Mouse (Mus musculus) spleen, adult 2 months (tissue): Measurements from ENCODE around the gene Olfr311. TPM values are rescaled to one million over a fixed set of nuclear protein-coding genes. Genes with fewer than 3 reads are reported as not detected.
"Not testable (repeated sequence)": the region's sequence is repeated elsewhere in the genome, so short reads cannot be mapped to it uniquely, and the experiment has no call there.

ENCODE experiments used
- DNase-seq, 2 experiments: peaks; one replicate each; pipeline versions ENCODE4 v3.0.0 to v3.0.0-alpha.2; 2012 to 2021; ENCODE audit warnings: low spot score in 2 of 2, low read depth in 1 of 2
- H3K27ac ChIP-seq: fragments of 200-500 bp; 2 replicates; pipeline ENCODE4 v1.5.1; 2012; ENCODE audit warnings: low read length, inconsistent platforms; ENCODE audit not compliant: insufficient read depth
- H3K27me3 ChIP-seq: fragments of 200-500 bp; 2 replicates; pipeline ENCODE4 v1.6.1; 2012; ENCODE audit warnings: mild to moderate bottlenecking, moderate library complexity, low read length, inconsistent platforms; ENCODE audit not compliant: control insufficient read depth, insufficient read depth
- H3K36me3 ChIP-seq: fragments of 200-500 bp; 2 replicates; pipeline ENCODE4 v1.6.1; 2012; ENCODE audit warnings: mild to moderate bottlenecking, low read length, inconsistent platforms; ENCODE audit not compliant: control insufficient read depth, insufficient read depth
- H3K4me1 ChIP-seq: fragments of 200-500 bp; 2 replicates; pipeline ENCODE4 v1.6.1; 2011; ENCODE audit warnings: inconsistent platforms; ENCODE audit not compliant: control insufficient read depth, insufficient read depth, insufficient read length
- H3K4me3 ChIP-seq: fragments of 200-500 bp; 2 replicates; pipeline ENCODE4 v1.5.1; 2011; ENCODE audit warnings: mild to moderate bottlenecking, inconsistent platforms; ENCODE audit not compliant: insufficient read depth, insufficient read length; ENCODE audit errors: extremely low read depth
- CTCF ChIP-seq: fragments of 200-500 bp; IDR thresholded peaks from 2 replicates; pipeline ENCODE4 v1.5.1; 2011; ENCODE audit warnings: mild to moderate bottlenecking, inconsistent platforms; ENCODE audit not compliant: insufficient read depth, insufficient read length, insufficient replicate concordance; ENCODE audit errors: extremely low read depth
- POLR2A ChIP-seq: fragments of 200-500 bp; IDR thresholded peaks from 2 replicates; pipeline ENCODE4 v1.6.1; 2011; ENCODE audit warnings: low read depth, low read length, inconsistent platforms
- WGBS: fragments of 180-500 bp; shearing (Covaris S2); methylation state at CpG from one replicate; pipeline ENCODE4 v1.1.7; 2018; 5-methylcytosine and 5-hydroxymethylcytosine counted together
- polyA plus RNA-seq: library from polyadenylated mRNA; depleted of rRNA; stranded (reverse); fragments of >200 nt; gene quantifications from 2 replicates; pipeline ENCODE4 v1.2.3, GENCODE M21; 2012

Gene Olfr311
- polyA plus RNA-seq, 1 experiment: not detected

- TF ChIP-seq CTCF: no peak
- TF ChIP-seq POLR2A: no peak
- Histone ChIP-seq H3K27me3 (no peaks in the 10 kb centered on the region), H3K27ac (no peak overlapping the region), H3K4me3 (no peak overlapping the region), H3K4me1 (no peaks in the 10 kb centered on the region), H3K36me3 (no peaks in the 10 kb centered on the region)
- no peak for DNase-seq
- 30% methylated on average over 3 of the region's 3 CpGs for WGBS
Observed at GRCm38 (mm10) chr11:58829764-58830163, 9.3 kb upstream of the Olfr311 start.

GRCm38 (mm10) chr11:58832541-58832940, 6.5 kb upstream of the Olfr311 start:
- H3K27me3 ChIP-seq, H3K27ac ChIP-seq, H3K4me1 ChIP-seq, H3K4me3 ChIP-seq, H3K36me3 ChIP-seq, DNase-seq: not testable (repeated sequence)
- whole genome bisulfite sequencing: 62% methylated on average over 3 of the region's 3 CpGs

GRCm38 (mm10) chr11:58846919-58847461, 7.9 kb downstream of the Olfr311 start, which contains the start of gene Gm12258:
Gene Gm12258, plus strand, starts transcription at chr11:58847158.
- Histone ChIP-seq H3K36me3 (peaks cover 4% of the 10 kb centered on the region; the same call in 1 of the 2 replicates), H3K4me1 (no peaks in the 10 kb centered on the region; the same call in none of the 2 replicates), H3K4me3 (peak within 1 kb of the TSS; percentile 72), H3K27me3 (no peaks in the 10 kb centered on the region), H3K27ac (peak within 1 kb of the TSS; percentile 46; the same call in 1 of the 2 replicates)
- under 1% methylated on average over 24 of the region's 24 CpGs for whole genome bisulfite sequencing
- DNase-seq: peak; percentile 77 to 99
- TF ChIP-seq CTCF (no peak), POLR2A (peak; percentile 13; the same call in 1 of the 2 replicates)

GRCm38 (mm10) chr11:58847636-58848035, 8.6 kb downstream of the Olfr311 start:
- Histone ChIP-seq H3K4me3 (peak overlapping the region; percentile 72), H3K27ac (no peak overlapping the region), H3K36me3 (peaks cover 6% of the 10 kb centered on the region; the same call in 1 of the 2 replicates), H3K4me1 (no peaks in the 10 kb centered on the region; the same call in none of the 2 replicates), H3K27me3 (no peaks in the 10 kb centered on the region)
- TF ChIP-seq POLR2A (no peak), CTCF (no peak)
- DNase-seq: no peak
- 5% methylated on average over 9 of the region's 9 CpGs for WGBS

- WGBS: 87% methylated on average over 2 of the region's 2 CpGs
- TF ChIP-seq POLR2A (no peak), CTCF (no peak)
Observed at GRCm38 (mm10) chr11:58849731-58850130, 10.7 kb downstream of the Olfr311 start.

GRCm38 (mm10) chr11:58860744-58861143, 21.7 kb downstream of the Olfr311 start:
- H3K36me3 ChIP-seq: peaks cover 33% of the 10 kb centered on the region
- no peak for DNase-seq
- no peaks in the 10 kb centered on the region for H3K27me3 ChIP-seq
- H3K27ac ChIP-seq: no peak overlapping the region
- H3K4me3 ChIP-seq: no peak overlapping the region
- H3K4me1 ChIP-seq: no peaks in the 10 kb centered on the region
- WGBS: 94% methylated on average over 8 of the region's 8 CpGs
- TF ChIP-seq POLR2A (no peak), CTCF (no peak)

More at GRCm38 (mm10) chr11:58849731-58850130, 10.7 kb downstream of the Olfr311 start:
- no peak overlapping the region for H3K4me3 ChIP-seq
- H3K4me1 ChIP-seq: no peaks in the 10 kb centered on the region; the same call in none of the 2 replicates
- H3K27ac ChIP-seq: no peak overlapping the region
- H3K27me3 ChIP-seq: no peaks in the 10 kb centered on the region
- peaks cover 8% of the 10 kb centered on the region for H3K36me3 ChIP-seq
- DNase-seq: no peak

- peak within 1 kb of the TSS; percentile 45 for H3K27ac ChIP-seq
Observed at GRCm38 (mm10) chr11:58867039-58867953, 28.2 kb downstream of the Olfr311 start, which contains the start of gene 2810021J22Rik. Gene 2810021J22Rik, plus strand, starts transcription at chr11:58867216.

More at GRCm38 (mm10) chr11:58867039-58867953, 28.2 kb downstream of the Olfr311 start, which contains the start of gene 2810021J22Rik:
- peak; percentile 61 to 77 for DNase-seq
- H3K27me3 ChIP-seq: no peaks in the 10 kb centered on the region
- TF ChIP-seq POLR2A (peak; percentile 49; the same call in 1 of the 2 replicates), CTCF (no peak)
- 4% methylated on average over 37 of the region's 37 CpGs for WGBS
- peak within 1 kb of the TSS; percentile 73 for H3K4me3 ChIP-seq
- H3K4me1 ChIP-seq: peaks cover 6% of the 10 kb centered on the region
- peaks cover 3% of the 10 kb centered on the region for H3K36me3 ChIP-seq
